Mouse (Mus musculus): Measurements from ENCODE around the gene 1700025F22Rik. TPM values are rescaled to one million over a fixed set of nuclear protein-coding genes. Genes with fewer than 3 reads are reported as not detected.
"Not testable (repeated sequence)": the region's sequence is repeated elsewhere in the genome, so short reads cannot be mapped to it uniquely, and the experiment has no call there.

1700025F22Rik gene
- polyA plus RNA-seq (2015; fragmentation: Nextera tagmentation; extraction: Ambion mirVana) = not detected in 2 replicates

DNA sequence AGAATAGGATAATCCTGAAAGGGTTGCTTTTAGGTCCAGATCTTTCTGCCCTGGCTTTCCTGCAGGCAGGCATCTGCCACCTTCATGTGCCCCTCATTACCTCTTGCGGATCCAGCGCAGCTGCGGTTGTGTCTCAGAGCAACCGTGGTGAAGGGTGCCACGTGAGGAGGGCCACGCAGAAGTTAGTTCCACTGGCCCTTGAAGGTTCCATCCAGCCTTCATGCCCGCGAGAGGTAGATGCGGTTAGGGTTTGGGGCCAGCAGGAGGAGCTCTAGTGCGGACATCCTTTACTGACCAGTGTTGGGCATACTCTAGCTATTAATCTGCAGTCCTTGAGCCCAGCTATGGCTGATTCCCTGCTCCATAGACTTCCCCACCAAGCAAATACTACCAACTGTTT lies at the start of gene 1700025F22Rik:
1700025F22Rik (minus strand) TSS at position 149 of the 400 bp plus-strand sequence.
- Histone ChIP-seq H3K27ac (ENCODE audit: low read length) (no peak within 1 kb of the TSS), H3K9me3 (ENCODE audit: low read length) (no peaks in the 10 kb centered on the region), H3K27me3 (ENCODE audit: insufficient read depth, low read length) (no peaks in the 10 kb centered on the region), H3K4me1 (ENCODE audit: insufficient read depth, low read length) (no peaks in the 10 kb centered on the region), H3K4me2 (replicated peaks; ENCODE audit: low read depth, low read length) (no peak within 1 kb of the TSS), H3K9ac (replicated peaks; ENCODE audit: low read length) (no peak within 1 kb of the TSS), H3K4me3 (ENCODE audit: low read length) (no peak within 1 kb of the TSS), H3K36me3 (ENCODE audit: insufficient read depth, low read length) (no peaks in the 10 kb centered on the region)
- 35% methylated on average over 10 of the region's 10 CpGs for WGBS
- no peak for ATAC-seq (ENCODE audit: low FRiP score, low TSS enrichment)

DNA sequence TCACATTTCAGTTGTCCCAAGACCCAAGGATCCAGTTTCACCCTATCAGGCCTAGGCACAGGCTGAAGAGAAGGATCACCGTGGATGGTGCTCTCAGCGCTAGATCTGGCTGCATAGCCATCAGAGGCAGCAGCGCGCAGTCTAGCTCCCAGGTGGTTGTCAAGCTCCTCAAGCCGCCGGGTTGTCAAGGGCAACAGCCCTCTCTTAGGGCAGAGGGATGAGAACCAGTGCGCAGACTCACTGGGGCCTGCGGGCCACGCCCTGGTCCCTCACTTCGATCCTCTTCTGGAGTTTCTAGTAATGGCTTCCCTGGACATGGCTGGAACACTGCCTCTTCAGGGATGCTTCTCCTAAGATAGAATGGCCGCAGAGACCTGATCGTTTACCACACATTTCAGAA lies 31.4 kb upstream of the 1700025F22Rik start, which contains the start of gene Ms4a13:
Ms4a13 (minus strand) TSS at position 192 of the 400 bp plus-strand sequence.
- 60% methylated on average over 12 of the region's 12 CpGs for WGBS
- ATAC-seq (ENCODE audit: low FRiP score, low TSS enrichment) = no peak

DNA sequence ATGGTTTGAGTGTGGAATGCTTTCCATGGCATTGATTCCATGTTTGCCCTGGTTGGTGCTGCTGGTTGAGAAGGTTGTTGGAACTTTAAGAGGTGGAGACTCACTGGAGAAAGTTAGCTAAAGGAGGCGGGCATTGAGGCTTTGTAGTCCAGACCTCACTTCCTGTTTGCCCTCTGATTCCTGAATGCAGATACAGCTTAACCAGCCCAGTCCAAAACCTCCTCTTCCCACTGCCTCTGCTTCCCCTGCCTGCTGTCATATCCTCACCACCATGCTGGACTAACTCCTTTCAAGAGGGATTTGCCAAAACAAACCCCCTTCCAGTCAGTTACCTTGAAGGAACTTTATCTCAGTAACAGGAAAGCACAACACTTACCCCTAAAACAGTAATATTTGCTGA lies 27.4 kb upstream of the 1700025F22Rik start:
- Histone ChIP-seq H3K4me3 (ENCODE audit: low read length) (no peak overlapping the region), H3K9ac (replicated peaks; ENCODE audit: low read length) (no peak overlapping the region), H3K9me3 (ENCODE audit: low read length) (no peaks in the 10 kb centered on the region), H3K4me2 (replicated peaks; ENCODE audit: low read depth, low read length) (no peak overlapping the region), H3K4me1 (ENCODE audit: insufficient read depth, low read length) (no peaks in the 10 kb centered on the region), H3K36me3 (ENCODE audit: insufficient read depth, low read length) (no peaks in the 10 kb centered on the region), H3K27me3 (ENCODE audit: insufficient read depth, low read length) (no peaks in the 10 kb centered on the region), H3K27ac (ENCODE audit: low read length) (no peak overlapping the region)
- no peak for ATAC-seq (ENCODE audit: low FRiP score, low TSS enrichment)
- WGBS = 74% methylated on average over 1 of the region's 1 CpGs

More for the DNA sequence above, 31.4 kb upstream of the 1700025F22Rik start, which contains the start of gene Ms4a13:
- no peaks in the 10 kb centered on the region for H3K36me3 ChIP-seq (ENCODE audit: insufficient read depth, low read length)
- H3K4me3 ChIP-seq (ENCODE audit: low read length) = no peak within 1 kb of the TSS
- H3K9ac ChIP-seq (replicated peaks; ENCODE audit: low read length) = no peak within 1 kb of the TSS
- H3K9me3 ChIP-seq (ENCODE audit: low read length) = no peaks in the 10 kb centered on the region
- no peak within 1 kb of the TSS for H3K27ac ChIP-seq (ENCODE audit: low read length)
- H3K4me1 ChIP-seq (ENCODE audit: insufficient read depth, low read length) = no peaks in the 10 kb centered on the region
- H3K27me3 ChIP-seq (ENCODE audit: insufficient read depth, low read length) = no peaks in the 10 kb centered on the region
- H3K4me2 ChIP-seq (replicated peaks; ENCODE audit: low read depth, low read length) = no peak within 1 kb of the TSS

DNA sequence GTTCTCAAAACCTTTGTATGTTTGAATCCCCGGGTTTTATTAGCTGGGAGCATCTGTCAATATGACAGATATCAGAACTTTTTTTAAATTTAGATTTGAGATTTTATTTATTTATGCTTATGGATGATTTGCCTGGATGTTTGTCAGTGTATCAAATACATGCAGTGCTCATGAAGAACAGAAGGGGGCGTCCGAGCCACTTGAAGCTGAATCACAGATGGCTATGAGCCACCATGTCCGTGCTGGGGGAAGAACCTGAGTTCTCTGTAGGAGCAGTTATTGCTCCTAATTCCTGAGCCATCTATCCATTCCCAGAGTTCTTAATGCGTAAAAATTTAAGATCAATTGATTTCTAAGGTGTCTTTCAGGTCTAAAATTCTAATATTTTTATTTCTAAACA lies 19.0 kb upstream of the 1700025F22Rik start:
- Histone ChIP-seq H3K36me3 (ENCODE audit: insufficient read depth, low read length) (no peaks in the 10 kb centered on the region), H3K27ac (ENCODE audit: low read length) (no peak overlapping the region), H3K4me1 (ENCODE audit: insufficient read depth, low read length) (no peaks in the 10 kb centered on the region), H3K4me2 (replicated peaks; ENCODE audit: low read depth, low read length) (no peak overlapping the region), H3K9me3 (ENCODE audit: low read length) (no peaks in the 10 kb centered on the region), H3K9ac (replicated peaks; ENCODE audit: low read length) (no peak overlapping the region), H3K27me3 (ENCODE audit: insufficient read depth, low read length) (no peaks in the 10 kb centered on the region), H3K4me3 (ENCODE audit: low read length) (no peak overlapping the region)
- 18% methylated on average over 5 of the region's 5 CpGs for WGBS
- ATAC-seq (ENCODE audit: low FRiP score, low TSS enrichment) = no peak

DNA sequence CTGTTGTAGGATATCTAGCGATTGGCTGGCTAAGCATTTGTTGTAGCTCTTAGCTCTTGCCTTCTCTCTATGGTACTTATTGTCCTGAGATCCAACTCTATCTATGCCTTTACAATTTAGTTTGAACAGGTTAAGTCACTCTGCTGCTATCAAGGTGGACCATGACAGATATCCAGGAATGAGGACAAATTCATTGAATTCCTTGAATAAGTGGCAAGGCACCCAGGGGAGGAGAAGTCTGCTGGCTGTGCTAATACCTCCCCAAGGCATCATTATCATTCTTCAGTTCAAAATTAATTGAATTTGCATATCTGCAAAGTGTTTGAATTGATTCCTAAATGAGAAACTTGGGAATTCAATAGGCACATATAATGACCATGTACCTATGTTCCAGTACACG lies 12.3 kb upstream of the 1700025F22Rik start:
- Histone ChIP-seq H3K27ac (ENCODE audit: low read length) (no peak overlapping the region), H3K27me3 (ENCODE audit: insufficient read depth, low read length) (no peaks in the 10 kb centered on the region), H3K9me3 (ENCODE audit: low read length) (no peaks in the 10 kb centered on the region), H3K36me3 (ENCODE audit: insufficient read depth, low read length) (no peaks in the 10 kb centered on the region), H3K4me2 (replicated peaks; ENCODE audit: low read depth, low read length) (no peak overlapping the region), H3K4me1 (ENCODE audit: insufficient read depth, low read length) (no peaks in the 10 kb centered on the region), H3K4me3 (ENCODE audit: low read length) (no peak overlapping the region), H3K9ac (replicated peaks; ENCODE audit: low read length) (no peak overlapping the region)
- 62% methylated on average over 2 of the region's 2 CpGs for WGBS
- ATAC-seq (ENCODE audit: low FRiP score, low TSS enrichment) = no peak

DNA sequence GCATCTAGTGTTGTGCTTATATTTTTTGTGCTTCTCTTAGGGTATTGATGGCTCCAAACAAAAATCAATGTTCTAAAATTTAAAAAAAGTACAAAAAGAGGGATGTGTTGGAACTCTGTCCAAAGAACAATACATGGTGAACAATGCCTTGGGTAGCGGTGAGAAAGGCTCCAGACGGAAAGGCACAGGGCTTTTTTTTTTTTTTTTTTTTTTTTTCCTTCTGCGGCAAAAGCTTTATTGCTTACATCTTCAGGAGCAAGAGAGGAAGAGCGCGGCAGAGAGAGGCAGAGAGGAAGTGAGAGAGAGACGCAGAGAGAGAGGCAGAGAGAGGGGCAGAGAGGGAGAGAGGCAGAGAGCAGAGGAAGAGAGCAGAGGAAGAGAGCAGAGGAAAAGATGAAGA lies 7.2 kb downstream of the 1700025F22Rik start:
- not testable (repeated sequence) for H3K4me3 ChIP-seq (ENCODE audit: low read length); H3K27ac ChIP-seq (ENCODE audit: low read length); H3K36me3 ChIP-seq (ENCODE audit: insufficient read depth, low read length); H3K4me1 ChIP-seq (ENCODE audit: insufficient read depth, low read length); H3K9me3 ChIP-seq (ENCODE audit: low read length); H3K27me3 ChIP-seq (ENCODE audit: insufficient read depth, low read length); H3K9ac ChIP-seq (replicated peaks; ENCODE audit: low read length); H3K4me2 ChIP-seq (replicated peaks; ENCODE audit: low read depth, low read length); ATAC-seq (ENCODE audit: low FRiP score, low TSS enrichment)
- WGBS = 84% methylated on average over 5 of the region's 6 CpGs

DNA sequence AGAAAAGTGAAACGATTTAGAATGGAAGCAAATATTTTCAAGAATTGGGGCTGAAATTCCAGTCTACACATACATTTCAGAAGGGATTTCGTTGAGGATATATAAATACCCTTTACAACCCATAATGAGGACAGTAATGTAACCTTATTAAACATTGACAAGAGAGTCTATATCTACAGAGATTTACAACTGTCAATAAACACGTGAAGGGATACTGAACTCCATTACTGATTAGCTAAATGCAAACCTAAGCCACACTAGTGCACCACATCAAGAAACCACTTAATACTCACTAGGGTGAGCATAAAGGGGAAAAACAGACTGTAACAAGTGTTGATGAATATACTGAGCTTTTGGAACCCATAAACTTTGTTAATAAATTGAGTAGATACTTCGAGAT lies 29.8 kb downstream of the 1700025F22Rik start:
- no peak overlapping the region for H3K4me2 ChIP-seq (replicated peaks; ENCODE audit: low read depth, low read length)
- H3K4me3 ChIP-seq (ENCODE audit: low read length) = no peak overlapping the region
- ATAC-seq (ENCODE audit: low FRiP score, low TSS enrichment) = no peak
- 67% methylated on average over 4 of the region's 4 CpGs for WGBS
- H3K27me3 ChIP-seq (ENCODE audit: insufficient read depth, low read length) = no peaks in the 10 kb centered on the region
- H3K36me3 ChIP-seq (ENCODE audit: insufficient read depth, low read length) = no peaks in the 10 kb centered on the region
- no peaks in the 10 kb centered on the region for H3K9me3 ChIP-seq (ENCODE audit: low read length)
- H3K9ac ChIP-seq (replicated peaks; ENCODE audit: low read length) = no peak overlapping the region
- H3K27ac ChIP-seq (ENCODE audit: low read length) = no peak overlapping the region
- H3K4me1 ChIP-seq (ENCODE audit: insufficient read depth, low read length) = no peaks in the 10 kb centered on the region

DNA sequence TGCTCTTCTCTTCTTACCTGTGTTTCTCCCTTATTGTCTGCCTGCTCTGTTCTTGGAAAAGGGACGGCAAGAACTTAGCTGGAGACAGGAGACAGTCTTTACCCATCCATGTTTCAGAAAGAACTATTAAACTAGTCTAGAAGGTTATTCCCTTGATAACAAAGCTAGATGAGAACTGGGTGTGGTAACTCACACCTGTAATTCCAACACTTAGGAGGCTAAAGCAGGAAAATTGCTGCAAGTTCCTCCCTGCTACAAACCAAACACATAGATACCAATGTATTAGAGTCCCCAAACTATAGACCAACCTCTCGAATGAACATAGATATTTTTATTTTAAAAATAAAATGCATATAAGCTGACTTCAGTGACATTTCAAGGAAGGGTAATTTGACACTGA lies 30.3 kb downstream of the 1700025F22Rik start:
- WGBS = 86% methylated on average over 2 of the region's 2 CpGs
- Histone ChIP-seq H3K9me3 (ENCODE audit: low read length) (no peaks in the 10 kb centered on the region), H3K4me3 (ENCODE audit: low read length) (no peak overlapping the region), H3K27me3 (ENCODE audit: insufficient read depth, low read length) (no peaks in the 10 kb centered on the region), H3K4me1 (ENCODE audit: insufficient read depth, low read length) (no peaks in the 10 kb centered on the region), H3K36me3 (ENCODE audit: insufficient read depth, low read length) (no peaks in the 10 kb centered on the region), H3K4me2 (replicated peaks; ENCODE audit: low read depth, low read length) (no peak overlapping the region), H3K27ac (ENCODE audit: low read length) (no peak overlapping the region), H3K9ac (replicated peaks; ENCODE audit: low read length) (no peak overlapping the region)
- ATAC-seq (ENCODE audit: low FRiP score, low TSS enrichment) = no peak

DNA sequence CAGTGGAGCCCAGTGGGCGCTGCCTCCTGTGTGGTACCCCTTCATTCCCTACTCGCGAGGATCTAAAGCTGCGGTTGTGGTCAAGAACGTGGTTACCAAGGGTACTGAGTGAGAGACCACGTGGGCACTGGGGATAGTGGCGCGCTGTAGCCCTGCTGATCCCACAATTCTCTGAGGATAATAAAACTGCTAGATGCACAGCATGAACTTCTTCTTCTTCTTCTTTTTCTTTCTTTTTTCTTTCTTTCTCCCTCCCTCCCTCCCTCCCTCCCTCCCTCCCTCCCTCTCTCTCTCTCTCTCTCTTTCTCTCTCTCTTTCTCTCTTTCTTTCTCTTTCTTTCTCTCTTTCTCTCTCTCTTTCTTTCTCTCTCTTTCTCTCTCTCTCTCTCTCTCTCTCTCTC lies 34.3 kb downstream of the 1700025F22Rik start, which contains the start of gene 1700017D01Rik:
1700017D01Rik (minus strand) TSS at position 101 of the 400 bp plus-strand sequence.
- H3K4me3 ChIP-seq (ENCODE audit: low read length); H3K4me1 ChIP-seq (ENCODE audit: insufficient read depth, low read length); H3K27ac ChIP-seq (ENCODE audit: low read length); H3K27me3 ChIP-seq (ENCODE audit: insufficient read depth, low read length); H3K9me3 ChIP-seq (ENCODE audit: low read length); H3K36me3 ChIP-seq (ENCODE audit: insufficient read depth, low read length); ATAC-seq (ENCODE audit: low FRiP score, low TSS enrichment); H3K9ac ChIP-seq (replicated peaks; ENCODE audit: low read length); H3K4me2 ChIP-seq (replicated peaks; ENCODE audit: low read depth, low read length): not testable (repeated sequence)
- WGBS = 83% methylated on average over 8 of the region's 8 CpGs

DNA sequence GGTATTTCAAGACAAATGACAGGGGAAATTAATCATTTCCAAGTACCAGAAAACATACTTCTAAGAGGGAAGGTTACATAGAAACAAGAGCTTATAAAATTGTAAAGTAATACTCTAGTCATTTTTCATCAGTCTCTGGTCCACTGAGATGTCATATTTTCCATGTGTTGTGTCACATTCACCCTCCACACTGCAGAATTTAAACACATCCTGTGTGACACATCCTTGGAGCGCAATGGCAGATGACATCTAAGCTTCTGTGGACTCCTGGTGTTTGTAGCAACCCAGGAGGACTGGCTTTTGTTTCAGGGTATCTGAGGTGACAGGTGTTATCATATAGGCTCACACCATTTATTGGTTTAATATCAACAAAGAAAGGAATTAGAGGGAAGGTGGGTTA lies 35.4 kb downstream of the 1700025F22Rik start:
- Histone ChIP-seq H3K36me3 (ENCODE audit: insufficient read depth, low read length) (no peaks in the 10 kb centered on the region), H3K9ac (replicated peaks; ENCODE audit: low read length) (no peak overlapping the region), H3K9me3 (ENCODE audit: low read length) (no peaks in the 10 kb centered on the region), H3K27me3 (ENCODE audit: insufficient read depth, low read length) (no peaks in the 10 kb centered on the region), H3K4me2 (replicated peaks; ENCODE audit: low read depth, low read length) (no peak overlapping the region), H3K4me3 (ENCODE audit: low read length) (no peak overlapping the region), H3K27ac (ENCODE audit: low read length) (no peak overlapping the region), H3K4me1 (ENCODE audit: insufficient read depth, low read length) (no peaks in the 10 kb centered on the region)
- no peak for ATAC-seq (ENCODE audit: low FRiP score, low TSS enrichment)
- 92% methylated on average over 1 of the region's 1 CpGs for WGBS

Data from kidney, embryonic 16.5 days (tissue).